Mouse (Mus musculus) gastrocnemius, adult 8-10 months (tissue): ENCODE results near the gene Slc46a1. TPM values are rescaled to one million over a fixed set of nuclear protein-coding genes. Genes with fewer than 3 reads are reported as not detected.
A peak's percentile ranks its signal among the peaks of the same experiment; 100 is the strongest.

Source experiments
- DNase-seq, 2 experiments: peaks; one replicate each; pipeline ENCODE4 v3.0.0; 2022; ENCODE audit warnings: low spot score in 2 of 2
- total RNA-seq, 4 experiments: library from RNA; stranded (reverse); gene quantifications; 2 replicates each; pipeline ENCODE4 v1.2.4; 2022

Gene Slc46a1
- under 1 TPM; 0.47 to 0.56 (median 0.50) TPM for total RNA-seq

DNA sequence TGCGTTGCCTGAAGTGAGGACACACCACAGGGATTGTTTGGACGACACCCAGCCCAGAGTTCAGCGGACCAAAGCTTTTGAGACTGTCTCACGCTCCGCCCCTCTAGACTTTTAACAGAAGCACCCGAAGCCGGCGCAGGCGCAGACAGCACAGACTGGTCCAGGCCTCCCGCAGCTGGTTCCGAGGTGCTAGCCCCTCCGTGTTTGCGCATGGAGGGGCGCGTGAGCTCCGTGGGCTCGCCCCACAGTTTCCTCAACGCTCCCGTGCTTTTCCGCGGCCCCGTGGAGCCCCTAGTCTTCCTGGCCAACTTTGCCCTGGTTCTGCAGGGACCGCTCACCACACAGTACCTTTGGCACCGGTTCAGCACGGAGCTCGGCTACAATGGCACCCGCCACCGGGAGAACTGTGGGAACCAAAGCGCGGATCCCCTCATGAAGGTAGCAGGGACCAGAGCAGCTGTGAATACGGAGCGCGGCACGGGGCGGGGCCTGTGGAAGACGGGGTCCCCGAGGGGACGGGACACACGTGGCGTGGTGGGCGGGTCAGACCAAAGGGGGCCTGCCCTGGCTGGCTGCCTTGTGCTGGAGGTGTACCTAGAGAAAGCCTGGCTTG is at the start of gene Slc46a1:
Slc46a1 (plus strand) TSS at position 130 of the 613 bp plus-strand sequence.
- peak; percentile 72 to 77 for DNase-seq

DNA sequence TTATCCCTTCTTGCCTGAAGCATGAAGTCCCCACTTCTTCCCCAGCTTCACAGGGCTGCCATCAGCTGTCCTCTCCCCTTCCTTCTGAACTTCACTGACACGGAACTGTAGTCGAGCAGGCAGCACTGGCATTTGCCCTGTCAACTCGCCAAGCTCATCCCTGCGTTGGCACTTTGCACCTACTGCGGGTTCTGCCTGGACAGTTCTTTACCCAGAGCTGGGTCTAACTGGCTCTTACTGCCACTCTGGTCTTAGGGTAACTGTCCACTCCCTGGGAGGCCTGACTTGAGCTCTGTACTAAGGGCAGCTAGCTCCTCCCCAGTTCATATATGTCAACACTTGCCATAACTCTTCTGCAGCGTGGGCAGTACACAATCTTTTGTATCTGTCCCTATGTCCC is 48.6 kb upstream of the Slc46a1 start:
- no peak for DNase-seq

DNA sequence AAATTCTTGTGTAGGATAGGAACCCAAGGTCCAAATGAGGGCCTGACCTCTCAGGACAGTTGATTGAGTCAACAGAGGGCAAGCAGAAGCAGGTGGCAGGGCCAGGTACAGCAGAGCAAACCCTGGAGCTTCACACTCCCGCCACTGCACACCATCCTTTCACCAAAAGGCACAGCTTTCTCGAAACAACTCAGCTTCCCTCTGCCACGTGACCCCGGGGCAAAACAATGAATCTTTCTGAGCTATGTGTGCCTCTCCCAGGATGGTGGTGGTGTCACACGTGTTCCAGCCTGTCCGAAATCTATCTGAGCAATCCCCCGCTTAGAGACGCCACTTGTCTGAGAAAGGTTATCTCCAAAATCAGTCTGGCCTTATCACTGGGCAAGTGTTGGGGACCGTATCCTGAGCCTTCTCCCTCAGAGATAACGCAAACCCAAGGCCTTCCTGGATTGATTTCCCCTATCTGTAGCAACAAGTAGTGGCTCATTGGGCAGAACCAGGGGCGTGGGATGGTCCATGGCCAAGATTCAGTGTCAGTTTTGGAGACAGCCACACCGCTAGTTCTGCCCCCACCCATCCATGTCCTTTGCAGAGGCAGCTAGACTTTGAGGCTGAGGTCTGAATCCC is 45.1 kb upstream of the Slc46a1 start:
- no peak for DNase-seq

DNA sequence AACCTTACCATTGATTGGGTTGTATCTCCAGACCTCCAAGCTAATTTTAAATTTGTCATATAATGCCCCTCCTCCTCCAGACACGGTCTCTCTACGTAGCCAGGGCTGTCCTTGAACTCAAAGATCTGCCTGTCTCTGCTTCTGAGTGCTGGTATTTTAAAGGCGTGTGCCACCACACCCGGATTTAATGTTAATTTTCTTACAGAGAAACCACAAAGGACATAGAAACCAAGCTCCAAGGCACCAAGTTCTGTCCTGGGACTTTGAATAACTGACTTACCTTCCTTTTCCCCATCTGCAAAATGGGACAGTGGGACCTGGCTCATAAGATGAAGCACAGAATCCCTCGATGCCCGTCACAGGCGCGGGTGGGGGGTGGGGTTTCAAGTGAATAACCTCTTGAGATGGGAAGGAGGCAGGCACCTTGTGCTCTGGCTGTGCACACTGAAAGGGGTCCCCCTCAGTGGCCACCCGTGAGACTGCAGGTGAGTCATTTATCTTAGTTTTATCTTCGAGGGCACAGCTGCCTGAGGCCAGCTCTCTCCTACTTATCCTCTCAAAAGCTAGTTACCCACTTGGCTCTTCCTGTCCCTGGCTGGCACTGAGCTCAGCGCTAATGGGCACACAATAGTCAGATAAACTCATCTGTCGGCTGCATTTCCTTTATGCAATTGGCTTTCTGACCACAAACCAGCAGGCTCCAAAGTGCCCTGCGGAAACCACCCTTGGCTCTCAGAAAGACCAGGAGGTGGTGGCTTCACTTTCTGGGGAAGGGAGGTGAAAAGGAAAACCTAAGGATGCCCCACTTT is 44.1 kb upstream of the Slc46a1 start:
- DNase-seq = no peak

DNA sequence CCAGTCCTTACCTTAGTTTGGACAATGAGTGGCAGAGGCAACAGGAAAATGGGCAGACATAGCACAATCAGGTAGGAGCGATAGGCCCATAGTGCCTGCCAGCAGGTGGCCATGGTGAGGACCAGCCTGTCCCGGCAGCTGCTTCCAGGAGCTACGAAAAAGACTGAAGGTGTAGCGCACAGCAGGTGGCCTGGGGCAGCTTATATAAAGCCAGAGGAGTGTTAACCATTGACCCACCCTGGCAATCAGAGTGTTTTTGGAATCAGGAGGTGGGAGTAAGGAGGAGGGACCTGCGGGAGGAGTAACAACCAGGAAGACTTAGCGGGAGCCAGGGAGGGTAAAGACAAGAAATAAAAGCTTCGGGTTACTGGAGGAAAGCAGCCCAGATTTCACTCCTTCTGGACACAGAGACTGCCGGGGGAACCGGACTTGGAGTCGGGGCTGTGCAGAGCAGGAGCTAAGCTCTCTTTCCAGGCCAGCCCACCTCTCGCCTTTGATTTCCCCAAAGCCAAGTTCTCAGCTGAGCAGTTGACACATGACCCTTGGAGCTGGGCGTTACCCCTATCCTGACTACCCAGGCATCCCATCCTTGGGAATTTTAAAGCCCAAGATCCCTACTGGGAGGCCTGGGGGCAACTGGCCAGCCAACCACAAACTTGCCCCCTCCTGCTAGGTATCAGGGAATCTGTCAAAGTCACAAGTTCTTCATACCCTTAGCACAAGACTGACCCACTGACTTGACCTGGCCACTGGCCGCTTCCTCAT is 43.3 kb upstream of the Slc46a1 start, which contains the start of gene Slc13a2:
Slc13a2 (minus strand) TSS at position 163 of the 765 bp plus-strand sequence.
- no peak for DNase-seq

- no peak for DNase-seq
Measured at GRCm38 (mm10) chr11:78424352-78424751, 41.1 kb upstream of the Slc46a1 start.

DNA sequence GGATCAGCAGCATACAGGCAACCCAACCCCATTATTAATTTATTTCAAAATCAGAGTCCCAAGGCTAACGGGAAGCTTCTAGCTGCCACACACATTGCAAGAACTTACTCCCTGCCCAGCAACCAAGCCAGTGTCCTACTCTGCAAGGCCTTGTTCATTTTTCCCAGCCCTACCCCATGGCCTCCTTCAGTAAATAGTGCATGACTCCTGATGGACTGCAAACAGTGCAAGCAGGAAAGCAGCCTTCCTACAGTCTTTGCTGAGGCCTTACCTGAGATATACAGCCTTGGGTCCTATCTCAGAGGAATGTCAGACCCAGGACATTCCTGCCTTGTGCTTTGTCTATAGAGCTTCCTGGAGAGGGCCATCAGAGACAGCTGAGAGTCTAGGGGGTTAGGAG is 39.9 kb upstream of the Slc46a1 start:
- DNase-seq = no peak

DNA sequence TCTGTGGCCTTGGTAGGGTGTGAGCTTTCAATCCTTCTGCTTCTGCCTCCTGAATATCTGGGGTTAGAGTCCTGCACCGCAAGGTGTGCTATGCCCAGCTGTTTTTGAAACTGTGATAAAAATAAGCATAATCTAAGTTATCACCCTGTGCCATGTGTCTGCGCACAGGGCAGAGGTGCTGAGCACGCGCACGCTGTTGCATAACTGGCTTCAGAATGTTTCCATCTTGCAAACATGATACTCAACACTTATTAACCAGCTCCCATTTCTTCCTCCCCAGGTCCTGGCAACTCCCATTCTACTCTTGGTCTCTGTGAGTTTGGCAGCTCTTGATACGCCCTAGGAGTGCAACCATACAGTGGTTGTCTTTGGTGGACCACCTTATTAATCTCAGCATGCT is 37.8 kb upstream of the Slc46a1 start:
- no peak for DNase-seq

DNA sequence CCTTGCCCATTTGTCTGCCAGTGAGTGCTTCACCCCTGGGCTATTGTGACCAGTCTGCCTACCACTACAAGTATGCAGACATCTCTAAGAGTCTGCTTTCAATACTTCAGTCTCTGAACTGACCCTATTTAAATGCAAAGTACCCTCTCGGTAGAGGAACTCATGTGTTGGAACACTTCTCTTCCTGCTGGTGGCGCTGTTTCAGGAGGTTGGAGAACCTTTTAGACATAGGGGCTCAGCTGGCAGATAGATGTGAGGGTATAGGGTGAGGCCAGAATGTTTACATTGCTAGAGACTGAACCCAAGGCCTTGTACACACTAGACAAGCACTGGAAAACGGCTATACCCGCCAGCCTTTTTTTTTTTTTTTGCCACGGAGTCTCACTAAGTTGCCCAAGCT is 37.2 kb upstream of the Slc46a1 start:
- DNase-seq = no peak

DNA sequence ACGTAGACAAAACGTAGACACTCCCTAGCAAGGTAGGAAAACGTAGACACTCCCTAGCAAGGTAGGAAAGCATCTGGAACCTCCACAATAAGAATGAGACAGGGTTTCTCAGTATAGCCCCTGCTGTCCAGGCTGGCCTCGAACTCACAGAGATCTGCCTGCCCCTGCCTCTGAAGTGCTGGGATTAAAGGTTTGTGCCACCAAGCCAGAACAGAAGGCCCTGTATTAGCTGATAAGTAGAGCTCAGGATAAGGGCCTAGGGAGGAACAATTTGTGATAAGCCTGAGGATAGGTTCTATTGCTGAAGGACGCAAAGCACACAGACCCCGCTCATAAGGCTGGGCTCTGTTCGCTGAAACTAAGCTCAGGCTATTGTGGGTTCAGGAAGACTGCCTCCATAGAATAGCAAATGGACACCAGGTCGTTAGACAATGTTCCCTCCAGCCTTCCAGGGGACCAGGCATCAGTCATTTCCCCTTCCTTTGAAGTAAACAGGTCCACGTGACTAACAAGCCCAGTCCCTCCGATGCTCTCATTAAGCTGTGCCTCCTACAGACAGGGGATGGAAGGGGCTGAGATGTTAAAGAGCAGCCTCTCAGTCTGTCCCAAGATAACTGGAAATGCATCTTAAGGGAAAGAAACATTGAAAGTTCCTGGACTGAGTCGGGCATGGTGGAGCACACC is 35.2 kb upstream of the Slc46a1 start:
- DNase-seq = no peak

GRCm38 (mm10) chr11:78431176-78431575 is 34.3 kb upstream of the Slc46a1 start:
- DNase-seq = no peak

GRCm38 (mm10) chr11:78434052-78434451 is 31.4 kb upstream of the Slc46a1 start:
- DNase-seq = no peak

DNA sequence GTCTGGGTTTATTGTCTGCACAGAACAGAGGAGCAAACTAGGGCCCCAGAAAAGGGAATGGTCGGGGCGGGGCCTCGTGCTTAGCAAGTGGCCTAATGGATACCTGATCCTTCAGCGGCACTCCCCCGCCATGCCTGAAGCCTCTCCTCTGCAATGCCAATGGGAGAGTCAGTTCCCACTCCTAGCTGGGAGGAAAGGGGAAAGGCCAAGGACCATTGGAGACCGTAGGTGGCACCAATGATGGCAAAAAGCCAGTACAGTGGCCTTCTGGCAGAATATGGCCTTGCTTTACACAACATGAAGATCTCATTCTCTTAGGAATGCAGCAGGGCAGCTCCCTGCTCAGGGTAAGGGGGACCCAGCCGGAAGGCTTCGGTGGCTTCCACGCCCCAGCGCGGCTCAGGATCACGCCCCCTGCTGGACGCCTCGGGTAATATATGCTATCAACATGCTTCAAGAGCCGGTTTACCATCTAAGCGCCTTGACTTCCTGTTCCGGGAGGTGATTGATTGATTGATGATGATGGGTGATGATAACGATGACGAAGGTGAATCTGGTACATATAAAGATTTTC is 29.6 kb upstream of the Slc46a1 start:
- no peak for DNase-seq

DNA sequence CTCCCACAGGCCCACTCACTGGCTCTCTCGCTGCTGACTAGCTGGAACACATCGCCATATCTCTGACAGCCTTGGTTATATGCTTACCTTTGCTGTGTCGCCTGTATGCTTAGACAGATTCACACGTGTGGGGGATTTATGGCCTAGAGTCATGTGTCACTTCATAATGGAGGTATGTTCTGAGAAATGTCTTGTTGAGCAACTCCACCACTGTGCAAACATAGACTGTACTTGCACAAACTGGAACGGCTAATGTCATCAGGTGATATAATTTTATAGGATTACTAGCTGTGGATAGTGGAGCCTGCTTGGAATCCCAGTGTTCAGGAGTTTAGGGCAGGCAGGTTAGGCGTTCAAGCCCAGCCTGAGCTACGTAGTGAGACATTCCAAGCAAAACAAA is 28.3 kb upstream of the Slc46a1 start:
- DNase-seq = no peak

- DNase-seq = no peak
Measured at GRCm38 (mm10) chr11:78438399-78438930, 27.0 kb upstream of the Slc46a1 start.

- DNase-seq = no peak
Measured at GRCm38 (mm10) chr11:78443115-78443514, 22.4 kb upstream of the Slc46a1 start.

GRCm38 (mm10) chr11:78447168-78447567 is 18.3 kb upstream of the Slc46a1 start:
- no peak for DNase-seq

DNA sequence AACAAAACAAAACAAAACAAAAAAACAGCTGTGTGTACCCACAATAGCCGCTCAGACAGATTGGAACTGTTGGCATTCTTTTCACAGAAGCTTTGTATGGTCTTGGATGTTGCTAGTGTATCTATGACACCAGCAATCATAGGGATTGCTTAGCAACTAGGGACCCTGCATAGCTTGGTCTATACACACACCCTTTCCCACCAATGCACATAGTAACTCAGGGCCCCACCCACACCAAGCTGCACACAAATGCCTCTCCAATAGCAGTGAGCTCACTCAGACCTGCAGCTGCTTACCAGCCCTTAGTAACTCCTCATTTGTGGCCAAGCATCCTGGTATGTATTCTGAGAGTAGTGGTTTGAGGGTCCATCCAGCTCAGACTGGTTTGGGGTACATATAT is 17.3 kb upstream of the Slc46a1 start:
- DNase-seq = no peak

DNA sequence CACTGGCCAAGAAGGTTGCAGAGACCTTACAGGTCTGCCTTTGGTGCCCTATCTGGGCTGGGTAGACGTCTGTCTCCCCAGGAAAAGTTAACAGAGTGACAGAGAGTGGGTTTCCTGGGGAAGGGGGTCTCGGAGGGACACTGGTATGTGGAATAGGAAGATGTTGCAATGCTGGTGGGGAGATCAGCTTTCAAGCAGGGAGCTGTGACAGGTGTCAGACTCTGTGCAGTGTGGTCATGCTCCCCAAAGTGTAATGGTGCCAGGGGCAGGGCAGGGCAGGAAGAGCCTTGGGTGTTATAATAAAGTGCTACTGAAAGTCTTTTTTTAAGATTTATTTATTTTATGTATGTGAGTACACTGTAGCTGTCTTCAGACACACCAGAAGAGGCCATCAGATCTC is 15.2 kb upstream of the Slc46a1 start:
- no peak for DNase-seq

GRCm38 (mm10) chr11:78453675-78454074 is 11.8 kb upstream of the Slc46a1 start:
- DNase-seq = peak in 1 of 2 experiments; percentile 18
